Mouse (Mus musculus) heart, embryonic 14.5 days (tissue): ENCODE data around the gene Sap25. TPM values are rescaled to one million over a fixed set of nuclear protein-coding genes. Genes with fewer than 3 reads are reported as not detected.
"Not testable (repeated sequence)": the region's sequence is repeated elsewhere in the genome, so short reads cannot be mapped to it uniquely, and the experiment has no call there.

Experiments used
- ATAC-seq: fragments of 200-750 bp; cut with Nextera tagmentation; 2 replicates; pipeline ENCODE4 v1.8.0; 2017; ENCODE audit warnings: low read depth, moderate TSS enrichment; ENCODE audit not compliant: insufficient number of reproducible peaks, insufficient read depth, low FRiP score
- H3K27ac ChIP-seq, 2 experiments: fragments of 200-500 bp in 1 of 2; fragments of 300-500 bp in 1 of 2; sonication (generic) in 1 of 2; replicated peaks in 1 of 2; 2 replicates each; pipeline ENCODE4 v1.5.1; 2012 to 2014; ENCODE audit warnings: low read depth in 2 of 2, low read length in 2 of 2, control low read depth in 1 of 2, mild to moderate bottlenecking in 1 of 2, mixed read lengths in 1 of 2; ENCODE audit not compliant: control insufficient read depth in 1 of 2, insufficient read depth in 1 of 2
- H3K27me3 ChIP-seq: fragments of 300-500 bp; sonication (generic); 2 replicates; pipeline ENCODE4 v1.6.1; 2014; ENCODE audit warnings: mild to moderate bottlenecking, low read length, control low read depth; ENCODE audit not compliant: control insufficient read depth, insufficient read depth
- H3K36me3 ChIP-seq: fragments of 300-500 bp; sonication (generic); 2 replicates; pipeline ENCODE4 v1.6.1; 2014; ENCODE audit warnings: mild to moderate bottlenecking, control low read depth, low read length, mixed read lengths; ENCODE audit not compliant: control insufficient read depth, insufficient read depth
- H3K4me1 ChIP-seq, 2 experiments: fragments of 200-500 bp in 1 of 2; fragments of 300-500 bp in 1 of 2; sonication (generic) in 1 of 2; 2 replicates each; pipeline ENCODE4 v1.6.1; 2012 to 2014; ENCODE audit warnings: low read length in 2 of 2, control low read depth in 1 of 2, mixed read lengths in 1 of 2; ENCODE audit not compliant: control insufficient read depth in 2 of 2, insufficient read depth in 2 of 2
- H3K4me2 ChIP-seq: fragments of 300-500 bp; sonication (generic); 2 replicates; pipeline ENCODE4 v1.6.1; 2014; ENCODE audit warnings: mild to moderate bottlenecking, low read length
- H3K4me3 ChIP-seq, 2 experiments: fragments of 200-500 bp in 1 of 2; fragments of 300-500 bp in 1 of 2; sonication (generic) in 1 of 2; 2 replicates each; pipeline ENCODE4 v1.5.1; 2012 to 2014; ENCODE audit warnings: low read length in 2 of 2, mild to moderate bottlenecking in 2 of 2, control low read depth in 1 of 2, low read depth in 1 of 2, moderate library complexity in 1 of 2; ENCODE audit not compliant: control insufficient read depth in 1 of 2, insufficient read depth in 1 of 2
- H3K9ac ChIP-seq: fragments of 300-500 bp; sonication (generic); 2 replicates; pipeline ENCODE4 v1.6.1; 2014; ENCODE audit warnings: mild to moderate bottlenecking, low read length
- H3K9me3 ChIP-seq: fragments of 300-500 bp; sonication (generic); 2 replicates; pipeline ENCODE4 v1.6.1; 2016; ENCODE audit warnings: low read length, control low read depth; ENCODE audit not compliant: control insufficient read depth
- WGBS: fragments of 180-500 bp; shearing (Covaris S2); extraction: QIAGEN DNeasy Blood & Tissue Kit; methylation state at CpG from one replicate; pipeline ENCODE4 v1.1.7; 2014; 5-methylcytosine and 5-hydroxymethylcytosine counted together
- polyA plus RNA-seq: library from polyadenylated mRNA; unstranded; fragments of >200 nt; fragmentation: Nextera tagmentation; extraction: Ambion mirVana; gene quantifications from 2 replicates; pipeline ENCODE4 v1.2.1, GENCODE M21; 2014

Sap25 gene
- polyA plus RNA-seq, 1 experiment from 2014 or later, result 4.3 TPM

DNA sequence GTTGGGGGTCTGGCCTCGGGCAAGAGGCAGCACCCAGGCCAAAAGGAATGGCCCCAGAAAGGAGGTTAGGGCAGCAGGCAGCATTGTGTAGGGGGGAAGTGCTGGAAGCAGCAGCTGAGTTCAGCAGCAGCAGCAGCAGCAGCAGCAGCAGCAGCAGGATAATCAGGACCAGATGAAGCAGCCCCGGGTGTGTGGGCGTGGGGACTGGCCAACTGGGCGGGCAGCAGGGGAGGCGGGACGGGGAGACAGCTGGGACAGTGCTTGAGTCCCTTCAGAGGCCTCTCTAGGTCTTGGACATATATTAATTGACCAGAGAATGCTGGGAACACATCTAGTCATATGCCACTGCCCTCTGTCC lies 29.9 kb upstream of the Sap25 start:
- WGBS, result 3% methylated on average over 5 of the region's 6 CpGs
- ATAC-seq, result peak; percentile 44; the same call in 1 of the 2 replicates
- no peaks in the 10 kb centered on the region for H3K27me3 ChIP-seq
- peak overlapping the region; percentile 34 to 45 for H3K4me3 ChIP-seq
- H3K4me1 ChIP-seq, result peaks cover 39 to 43% of the 10 kb centered on the region in 2 experiments
- H3K9me3 ChIP-seq, result no peaks in the 10 kb centered on the region
- peak overlapping the region; percentile 89 to 93 for H3K27ac ChIP-seq
- H3K4me2 ChIP-seq, result peak overlapping the region; percentile 63
- peak overlapping the region; percentile 74 for H3K9ac ChIP-seq
- peaks cover 17% of the 10 kb centered on the region for H3K36me3 ChIP-seq

DNA sequence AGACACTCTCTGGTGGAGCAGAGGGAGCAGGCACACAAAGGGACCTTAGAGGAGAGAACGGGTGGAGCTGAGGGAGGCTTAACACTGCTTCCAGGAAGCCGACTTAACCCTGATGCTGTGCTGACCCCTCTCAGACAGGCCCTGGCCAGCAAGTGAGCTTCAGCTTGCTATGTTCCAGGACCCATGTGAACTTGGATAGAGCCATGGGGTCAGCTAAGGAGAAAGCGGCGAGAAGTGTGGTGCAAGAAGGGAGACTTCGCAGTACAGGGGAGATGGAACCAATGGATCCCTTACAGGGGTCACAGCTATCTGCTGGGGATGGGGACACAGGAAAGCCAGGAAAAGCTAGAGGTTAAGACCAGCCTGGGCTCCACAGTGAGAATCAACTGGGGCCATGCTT lies 28.1 kb upstream of the Sap25 start:
- WGBS, result 77% methylated on average over 5 of the region's 5 CpGs
- H3K4me2 ChIP-seq, result no peak overlapping the region
- H3K9ac ChIP-seq, result no peak overlapping the region; the same call in 1 of the 2 replicates
- no peaks in the 10 kb centered on the region for H3K36me3 ChIP-seq
- peaks cover 39 to 41% of the 10 kb centered on the region in 2 experiments for H3K4me1 ChIP-seq
- 0 out of 4 replicates have a peak overlapping the region, but pooled peaks of 1 of the 2 experiments have one; percentile 33 for H3K27ac ChIP-seq
- H3K4me3 ChIP-seq, result no peak overlapping the region
- no peaks in the 10 kb centered on the region for H3K27me3 ChIP-seq
- no peak for ATAC-seq
- H3K9me3 ChIP-seq, result no peaks in the 10 kb centered on the region

DNA sequence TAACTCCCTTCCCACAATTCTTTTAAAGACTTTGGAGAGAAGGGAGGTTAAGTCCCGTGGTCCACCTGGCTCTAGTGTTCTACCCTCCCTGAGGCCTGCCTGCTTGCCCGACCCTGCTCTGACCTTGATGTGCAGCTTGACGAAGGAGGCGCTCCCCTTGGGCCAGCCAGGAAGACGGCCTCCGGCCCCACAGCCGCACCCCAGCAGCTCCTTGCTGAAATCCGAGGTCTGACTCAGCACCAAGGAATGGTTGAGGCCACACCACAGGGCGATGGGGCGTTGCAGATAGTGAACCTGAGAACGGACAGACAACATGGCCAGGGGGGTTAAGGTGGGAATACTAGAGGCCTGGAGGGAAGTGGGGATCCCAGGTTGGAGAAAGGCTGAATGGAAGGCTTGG lies 27.6 kb upstream of the Sap25 start, which contains the start of gene Pcolce:
Pcolce (minus strand) TSS at position 235 of the 400 bp plus-strand sequence.
- WGBS, result 26% methylated on average over 11 of the region's 11 CpGs
- Histone ChIP-seq H3K4me3 (no peak within 1 kb of the TSS), H3K4me2 (no peak within 1 kb of the TSS), H3K36me3 (no peaks in the 10 kb centered on the region), H3K9me3 (no peaks in the 10 kb centered on the region), H3K9ac (no peak within 1 kb of the TSS; the same call in 1 of the 2 replicates), H3K27me3 (no peaks in the 10 kb centered on the region), H3K4me1 (peaks cover 34 to 36% of the 10 kb centered on the region in 2 experiments), H3K27ac (peak within 1 kb of the TSS; percentile 31 to 33; a peak in 2 of 4 replicates)
- no peak for ATAC-seq

- not testable (repeated sequence) for H3K4me3 ChIP-seq, H3K27me3 ChIP-seq, H3K36me3 ChIP-seq, H3K9me3 ChIP-seq, H3K4me2 ChIP-seq, H3K9ac ChIP-seq, ATAC-seq, H3K27ac ChIP-seq
- H3K4me1 ChIP-seq, result peaks cover 29 to 31% of the 10 kb centered on the region in 2 experiments
- 91% methylated on average over 2 of the region's 2 CpGs for WGBS
Observed at GRCm38 (mm10) chr5:137614921-137615320, 26.2 kb upstream of the Sap25 start.

GRCm38 (mm10) chr5:137615347-137615746 lies 25.8 kb upstream of the Sap25 start:
- peaks cover 25 to 27% of the 10 kb centered on the region in 2 experiments for H3K4me1 ChIP-seq
- ATAC-seq, result no peak
- 87% methylated on average over 7 of the region's 7 CpGs for whole genome bisulfite sequencing
- H3K4me2 ChIP-seq, result no peak overlapping the region
- no peaks in the 10 kb centered on the region for H3K27me3 ChIP-seq
- no peak overlapping the region for H3K27ac ChIP-seq
- H3K9ac ChIP-seq, result no peak overlapping the region
- H3K36me3 ChIP-seq, result no peaks in the 10 kb centered on the region
- no peaks in the 10 kb centered on the region for H3K9me3 ChIP-seq
- no peak overlapping the region for H3K4me3 ChIP-seq

- Histone ChIP-seq H3K27me3 (no peaks in the 10 kb centered on the region), H3K36me3 (no peaks in the 10 kb centered on the region), H3K9ac (no peak overlapping the region), H3K27ac (no peak overlapping the region), H3K9me3 (no peaks in the 10 kb centered on the region), H3K4me3 (no peak overlapping the region), H3K4me1 (peaks cover 0 to 4% of the 10 kb centered on the region in 2 experiments; a peak in 1 of 4 replicates), H3K4me2 (no peak overlapping the region)
- ATAC-seq, result no peak
- WGBS, result 81% methylated on average over 11 of the region's 11 CpGs
Observed at GRCm38 (mm10) chr5:137623937-137624530, 17.1 kb upstream of the Sap25 start.

DNA sequence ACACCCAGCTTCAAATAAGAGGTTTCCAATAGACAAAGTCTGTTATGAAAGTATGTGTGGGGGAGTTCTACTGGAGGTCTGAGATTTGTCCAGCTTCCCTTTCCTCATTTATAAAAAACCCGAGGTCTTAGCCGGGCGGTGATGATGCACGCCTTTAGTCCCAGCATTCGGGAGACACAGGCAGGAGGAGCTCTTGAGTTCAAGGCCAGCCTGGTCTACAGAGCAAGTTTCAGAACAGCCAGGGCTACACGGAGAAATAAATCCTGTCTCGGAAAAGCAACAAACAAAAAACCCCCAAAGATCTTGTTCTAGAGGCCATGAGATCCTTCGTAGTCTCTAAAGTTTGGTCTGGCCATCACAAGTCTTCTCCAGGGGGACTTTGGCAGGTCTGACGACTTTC lies 13.1 kb upstream of the Sap25 start:
- Histone ChIP-seq H3K27me3 (no peaks in the 10 kb centered on the region), H3K36me3 (peaks cover 10% of the 10 kb centered on the region; the same call in 1 of the 2 replicates), H3K9me3 (no peaks in the 10 kb centered on the region), H3K9ac (peak overlapping the region; percentile 63), H3K4me2 (peak overlapping the region; percentile 65), H3K27ac (peak overlapping the region; percentile 64 to 93), H3K4me1 (peaks cover 21 to 29% of the 10 kb centered on the region in 2 experiments), H3K4me3 (peak overlapping the region; percentile 44 to 85)
- WGBS, result 3% methylated on average over 9 of the region's 9 CpGs
- ATAC-seq, result no peak
